Mouse (Mus musculus) forebrain, embryonic 15.5 days (tissue): ENCODE results near the gene Rere. TPM values are rescaled to one million over a fixed set of nuclear protein-coding genes. Genes with fewer than 3 reads are reported as not detected.

Experiments used
- ATAC-seq: fragments of 200-750 bp; cut with Nextera tagmentation; replicated peaks from 2 replicates; pipeline ENCODE4 v1.8.0; 2017; ENCODE audit warnings: mild to moderate bottlenecking, moderate TSS enrichment, moderate library complexity
- H3K27ac ChIP-seq: fragments of 300-500 bp; sonication (generic); replicated peaks from 2 replicates; pipeline ENCODE4 v1.5.1; 2015; ENCODE audit warnings: mild to moderate bottlenecking, inconsistent platforms
- H3K27me3 ChIP-seq: fragments of 300-500 bp; sonication (generic); 2 replicates; pipeline ENCODE4 v1.6.1; 2015; ENCODE audit warnings: inconsistent platforms
- H3K36me3 ChIP-seq: fragments of 300-500 bp; sonication (generic); 2 replicates; pipeline ENCODE4 v1.6.1; 2015; ENCODE audit warnings: mild to moderate bottlenecking, inconsistent platforms
- H3K4me1 ChIP-seq: fragments of 300-500 bp; sonication (generic); 2 replicates; pipeline ENCODE4 v1.6.1; 2015; ENCODE audit warnings: inconsistent platforms
- H3K4me2 ChIP-seq: fragments of 300-500 bp; sonication (generic); replicated peaks from 2 replicates; pipeline ENCODE4 v1.6.1; 2015; ENCODE audit warnings: mild to moderate bottlenecking, inconsistent platforms
- H3K4me3 ChIP-seq: fragments of 300-500 bp; sonication (generic); 2 replicates; pipeline ENCODE4 v1.5.1; 2015; ENCODE audit warnings: mild to moderate bottlenecking, inconsistent platforms
- H3K9ac ChIP-seq: fragments of 300-500 bp; sonication (generic); replicated peaks from 2 replicates; pipeline ENCODE4 v1.6.1; 2015; ENCODE audit warnings: mild to moderate bottlenecking, inconsistent platforms
- H3K9me3 ChIP-seq: fragments of 300-500 bp; sonication (generic); 2 replicates; pipeline ENCODE4 v1.6.1; 2016; ENCODE audit warnings: inconsistent platforms
- WGBS: fragments of 180-500 bp; shearing (Covaris S2); methylation state at CpG from one replicate; pipeline ENCODE4 v1.1.7; 2015; ENCODE audit warnings: mixed read lengths; 5-methylcytosine and 5-hydroxymethylcytosine counted together
- polyA plus RNA-seq: library from polyadenylated mRNA; unstranded; fragments of >200 nt; fragmentation: Nextera tagmentation; extraction: Ambion mirVana; gene quantifications from 2 replicates; pipeline ENCODE4 v1.2.1, GENCODE M21; 2015

The Rere gene
- polyA plus RNA-seq: 26.6 and 32.0 TPM in 2 replicates

DNA sequence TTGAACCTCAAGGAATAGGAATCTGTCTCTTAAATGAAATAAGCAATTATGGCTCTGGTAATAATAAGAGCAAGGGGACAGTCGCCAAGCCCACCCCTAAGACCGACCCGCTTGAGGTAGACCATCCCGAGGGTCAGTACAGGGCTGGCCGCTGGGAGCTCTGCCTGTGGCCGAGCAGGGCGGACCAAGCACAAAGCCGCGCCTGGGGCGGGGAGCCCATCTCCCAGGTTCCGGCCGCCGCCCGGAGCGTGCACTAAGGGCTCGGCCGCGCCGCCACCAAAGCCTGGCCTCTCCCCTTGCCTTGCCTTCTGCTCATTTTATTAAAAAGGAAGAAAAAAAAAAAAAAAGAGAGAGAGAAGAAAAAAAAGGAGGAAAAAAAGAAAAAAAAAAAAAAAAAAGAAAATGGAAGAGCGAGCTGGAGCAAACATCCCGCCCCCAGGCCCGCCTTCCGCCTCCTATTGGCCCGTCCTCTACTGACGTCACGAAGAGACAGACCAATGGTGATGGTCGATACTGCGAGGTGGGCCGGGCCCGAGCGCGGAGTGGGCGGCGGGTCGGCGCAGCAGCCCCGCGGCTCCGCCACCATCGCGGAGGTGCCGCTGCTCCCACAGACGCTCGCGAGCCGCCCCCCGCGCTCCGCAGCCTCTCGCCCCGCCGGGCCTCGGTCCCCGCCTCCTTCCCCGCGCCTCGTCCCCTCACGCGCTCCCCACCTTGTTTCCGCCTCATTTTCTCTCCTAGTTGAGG is at the start of gene Rere:
Rere (plus strand) TSS at position 629 of the 744 bp plus-strand sequence.
- peak within 1 kb of the TSS; percentile 65 for H3K4me2 ChIP-seq
- no peaks in the 10 kb centered on the region for H3K27me3 ChIP-seq
- peak within 1 kb of the TSS; percentile 81 for H3K4me3 ChIP-seq
- H3K36me3 ChIP-seq: no peaks in the 10 kb centered on the region
- H3K27ac ChIP-seq: peak within 1 kb of the TSS; percentile 99
- no peaks in the 10 kb centered on the region for H3K9me3 ChIP-seq
- peak within 1 kb of the TSS; percentile 93 for H3K9ac ChIP-seq
- WGBS: 1% methylated on average over 50 of the region's 60 CpGs
- peak; percentile 98 for ATAC-seq
- H3K4me1 ChIP-seq: peaks cover 38% of the 10 kb centered on the region

DNA sequence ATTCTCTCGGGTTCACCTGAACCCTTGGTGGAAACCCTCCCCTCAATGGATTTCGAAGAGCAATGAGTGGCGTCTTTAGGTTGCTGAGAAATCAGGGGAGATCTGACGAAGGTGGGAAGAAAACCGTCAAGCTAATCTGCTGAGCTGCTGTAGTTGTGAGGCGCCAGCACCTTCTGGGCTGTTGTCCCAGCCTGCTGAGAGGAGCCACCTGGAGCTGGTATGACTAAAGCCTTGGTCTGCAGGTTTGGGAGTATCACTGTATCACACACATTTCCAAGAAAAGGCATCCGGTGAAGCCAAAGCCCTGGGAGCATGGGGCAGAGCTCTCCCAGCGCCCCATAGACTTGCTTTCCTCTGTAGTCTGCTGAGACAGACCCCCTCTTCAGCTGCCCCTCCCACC is 49.6 kb upstream of the Rere start:
- no peak for ATAC-seq
- WGBS: 62% methylated on average over 8 of the region's 8 CpGs

DNA sequence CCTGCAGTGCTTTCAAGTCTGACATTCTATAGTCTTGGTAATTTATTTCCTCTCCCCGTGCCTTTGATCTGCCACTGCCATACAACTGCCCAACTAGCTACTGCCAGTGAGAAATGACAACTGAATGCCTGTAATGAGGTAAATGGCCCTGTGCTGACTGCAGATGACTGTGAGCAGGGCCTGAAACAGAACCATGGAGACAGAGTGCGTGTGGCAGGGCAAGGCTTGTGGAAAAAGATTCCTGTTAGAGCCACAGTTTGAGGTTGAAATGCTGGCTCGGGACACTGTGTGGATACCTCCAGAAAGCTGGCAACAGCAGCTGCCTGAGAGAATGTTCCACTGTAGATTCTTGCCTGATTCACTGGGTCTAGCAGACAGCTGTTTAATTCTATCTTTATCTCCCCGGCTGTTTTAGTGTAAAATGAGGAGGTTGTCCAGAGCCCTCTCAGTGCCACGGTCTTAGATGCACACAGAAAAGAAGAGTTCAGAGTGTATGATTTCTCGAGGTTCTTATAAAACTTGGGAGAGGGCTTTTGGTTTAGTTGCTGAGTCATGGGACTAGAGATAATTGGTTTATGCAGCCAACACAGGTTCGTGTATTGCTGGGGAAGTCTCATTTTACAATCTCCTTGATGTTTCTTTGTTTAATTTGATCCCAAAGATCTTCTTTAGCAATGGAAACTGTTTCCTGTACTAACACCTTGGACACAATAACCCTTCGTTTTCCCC is 46.7 kb upstream of the Rere start:
- Histone ChIP-seq H3K9ac (no peak overlapping the region; the same call in 1 of the 2 replicates), H3K36me3 (no peaks in the 10 kb centered on the region), H3K9me3 (no peaks in the 10 kb centered on the region), H3K4me3 (no peak overlapping the region), H3K4me1 (peaks cover 37% of the 10 kb centered on the region), H3K4me2 (no peak overlapping the region), H3K27me3 (no peaks in the 10 kb centered on the region), H3K27ac (peak overlapping the region; percentile 38)
- ATAC-seq: no peak
- WGBS: 26% methylated on average over 8 of the region's 8 CpGs

More for the DNA sequence above, 49.6 kb upstream of the Rere start:
- Histone ChIP-seq H3K27me3 (no peaks in the 10 kb centered on the region), H3K4me1 (peaks cover 27% of the 10 kb centered on the region), H3K4me3 (no peak overlapping the region), H3K4me2 (no peak overlapping the region), H3K36me3 (no peaks in the 10 kb centered on the region), H3K9me3 (no peaks in the 10 kb centered on the region), H3K9ac (no peak overlapping the region), H3K27ac (no peak overlapping the region)

DNA sequence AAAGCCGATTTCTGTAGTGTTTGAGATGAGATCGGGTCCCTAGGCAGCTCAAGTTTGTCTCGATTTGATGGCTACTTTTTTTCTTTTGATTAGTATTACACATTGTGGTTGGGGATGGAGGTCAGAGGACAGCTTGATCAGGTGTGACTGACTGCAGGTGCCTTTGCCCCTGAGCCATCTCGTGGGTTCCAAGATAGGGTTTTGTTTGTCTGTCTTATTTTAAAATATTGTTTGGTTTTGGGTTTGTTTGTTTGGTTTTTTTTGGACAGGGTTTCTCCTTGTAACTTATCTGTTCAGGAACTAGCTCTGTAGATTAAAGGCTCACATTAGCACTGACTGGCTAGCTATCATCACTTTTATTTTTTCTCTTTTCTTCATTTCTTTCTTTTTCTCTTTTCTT is 45.9 kb upstream of the Rere start:
- no peak for ATAC-seq
- H3K9me3 ChIP-seq: no peaks in the 10 kb centered on the region
- no peaks in the 10 kb centered on the region for H3K36me3 ChIP-seq
- no peak overlapping the region for H3K4me2 ChIP-seq
- H3K4me3 ChIP-seq: no peak overlapping the region
- H3K4me1 ChIP-seq: peaks cover 39% of the 10 kb centered on the region
- no peak overlapping the region for H3K9ac ChIP-seq
- H3K27ac ChIP-seq: peak overlapping the region; percentile 38; the same call in 1 of the 2 replicates
- 68% methylated on average over 4 of the region's 4 CpGs for WGBS
- no peaks in the 10 kb centered on the region for H3K27me3 ChIP-seq

DNA sequence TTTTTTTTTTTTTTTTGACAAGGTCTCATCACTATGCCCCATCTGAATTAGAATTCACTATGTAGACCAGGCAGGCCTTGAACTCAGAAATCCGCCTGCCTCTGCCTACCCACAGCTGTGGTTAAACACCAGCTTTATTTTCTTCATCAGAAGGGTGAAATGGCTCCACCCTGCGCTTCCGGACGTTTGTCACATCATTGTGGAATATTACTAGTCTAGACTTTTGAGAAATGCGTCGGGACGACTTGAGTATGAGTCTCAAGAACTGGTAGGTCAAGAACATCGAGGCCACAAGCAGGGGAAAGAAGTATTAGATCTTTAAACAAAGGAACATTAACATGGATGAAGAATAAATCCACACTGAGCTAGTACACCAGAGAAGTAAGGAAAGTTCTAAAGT is 45.4 kb upstream of the Rere start:
- 83% methylated on average over 8 of the region's 8 CpGs for WGBS
- no peak overlapping the region for H3K9ac ChIP-seq
- H3K4me2 ChIP-seq: peak overlapping the region; percentile 51
- peak overlapping the region; percentile 78 for H3K4me3 ChIP-seq
- H3K9me3 ChIP-seq: no peaks in the 10 kb centered on the region
- no peak for ATAC-seq
- H3K36me3 ChIP-seq: peaks cover 2% of the 10 kb centered on the region
- peak overlapping the region; percentile 100 for H3K27ac ChIP-seq
- H3K27me3 ChIP-seq: no peaks in the 10 kb centered on the region
- peaks cover 37% of the 10 kb centered on the region for H3K4me1 ChIP-seq

DNA sequence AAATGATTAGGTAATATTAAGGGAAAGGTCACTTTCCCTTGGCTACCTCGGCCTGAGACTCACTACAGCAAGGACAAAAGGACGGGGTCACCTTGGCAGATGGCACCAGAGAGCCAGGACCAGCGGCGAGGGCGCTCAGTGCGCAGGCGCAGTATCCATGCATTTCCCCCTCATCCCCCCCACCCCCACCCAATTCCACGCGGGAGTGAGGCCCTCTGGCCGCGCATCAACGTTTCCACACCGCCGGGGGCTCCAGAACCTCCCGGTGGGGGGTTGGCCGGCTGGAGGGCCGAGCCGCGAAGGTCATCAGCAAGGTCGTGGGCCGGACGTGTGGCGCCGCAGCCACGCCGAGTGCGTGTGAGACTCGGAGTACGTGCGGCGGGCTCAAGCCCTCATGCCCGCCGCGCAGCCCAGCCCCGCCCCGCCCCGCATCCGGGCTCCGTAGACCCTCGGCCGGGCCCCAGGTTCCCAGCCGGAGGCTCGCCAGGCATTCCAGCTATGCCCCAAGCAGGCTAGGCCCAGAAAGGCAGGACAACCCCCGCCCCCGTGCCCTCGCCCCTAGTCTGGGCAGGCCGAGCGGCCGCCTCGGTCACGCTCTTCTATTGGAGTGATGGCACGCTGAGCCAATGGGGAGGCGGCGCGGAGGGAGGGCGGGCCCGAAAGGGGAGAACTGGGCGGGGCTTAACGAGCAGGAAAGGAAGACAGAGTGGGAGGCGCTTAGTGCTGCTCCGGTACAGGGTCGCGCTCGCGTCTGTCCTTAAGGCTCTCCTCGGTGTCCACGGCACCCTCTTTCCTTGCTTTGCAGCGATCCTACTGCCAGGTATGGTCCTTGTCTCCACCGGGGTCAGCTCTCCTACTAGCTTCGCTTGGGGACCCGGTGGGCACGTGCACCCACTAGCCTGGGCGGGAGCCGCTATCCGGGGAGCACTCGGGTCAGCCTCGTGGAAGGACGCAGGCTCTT is 44.6 kb upstream of the Rere start, which contains the start of gene Eno1:
Eno1 (plus strand) TSS at position 201 of the 961 bp plus-strand sequence.
- Histone ChIP-seq H3K4me3 (peak within 1 kb of the TSS; percentile 78), H3K4me2 (peak within 1 kb of the TSS; percentile 75), H3K27ac (peak within 1 kb of the TSS; percentile 100), H3K36me3 (peaks cover 10% of the 10 kb centered on the region), H3K4me1 (peaks cover 38% of the 10 kb centered on the region), H3K9me3 (no peaks in the 10 kb centered on the region), H3K27me3 (no peaks in the 10 kb centered on the region), H3K9ac (peak within 1 kb of the TSS; percentile 88)
- peak; percentile 97 for ATAC-seq
- WGBS: under 1% methylated on average over 77 of the region's 78 CpGs

DNA sequence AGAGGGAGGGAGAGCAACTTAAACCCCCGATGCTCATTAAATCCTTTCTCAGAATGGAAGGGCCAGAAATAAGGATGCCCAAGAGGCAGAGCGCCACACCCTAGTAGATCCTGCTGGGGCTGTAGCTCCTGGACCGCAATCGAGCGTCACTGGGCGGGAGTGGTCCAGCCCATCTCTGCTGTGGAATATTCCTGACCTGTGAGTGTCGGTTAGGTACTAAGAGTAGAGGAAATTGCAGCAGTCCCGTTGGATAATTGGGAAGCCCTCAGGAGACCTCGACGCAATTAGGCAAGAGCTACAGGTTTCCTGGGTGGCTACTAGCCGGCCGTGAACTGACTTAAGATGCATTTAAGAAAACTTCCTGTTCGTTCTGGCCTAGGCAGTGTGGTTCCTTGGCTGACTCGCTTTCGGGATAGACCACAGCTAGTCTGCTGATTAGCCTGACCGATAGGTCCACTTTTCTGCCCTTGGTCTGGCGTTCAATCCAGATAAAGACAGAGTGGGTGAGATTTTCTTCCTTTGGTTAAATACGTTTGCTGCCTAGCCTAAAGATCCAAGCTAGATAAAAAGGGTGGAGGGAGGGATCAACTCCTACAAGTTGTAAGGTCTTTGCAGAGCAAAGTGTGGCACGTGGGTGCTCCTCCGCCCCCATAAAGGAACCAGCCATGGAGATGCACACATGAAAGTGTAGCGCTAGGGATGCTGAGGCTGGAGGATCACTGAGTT is 43.6 kb upstream of the Rere start:
- no peaks in the 10 kb centered on the region for H3K9me3 ChIP-seq
- WGBS: under 1% methylated on average over 21 of the region's 21 CpGs
- ATAC-seq: peak; percentile 29
- peak overlapping the region; percentile 100 for H3K27ac ChIP-seq
- H3K9ac ChIP-seq: peak overlapping the region; percentile 88
- peaks cover 18% of the 10 kb centered on the region for H3K36me3 ChIP-seq
- H3K4me3 ChIP-seq: peak overlapping the region; percentile 78
- no peaks in the 10 kb centered on the region for H3K27me3 ChIP-seq
- peaks cover 40% of the 10 kb centered on the region for H3K4me1 ChIP-seq
- peak overlapping the region; percentile 75 for H3K4me2 ChIP-seq

DNA sequence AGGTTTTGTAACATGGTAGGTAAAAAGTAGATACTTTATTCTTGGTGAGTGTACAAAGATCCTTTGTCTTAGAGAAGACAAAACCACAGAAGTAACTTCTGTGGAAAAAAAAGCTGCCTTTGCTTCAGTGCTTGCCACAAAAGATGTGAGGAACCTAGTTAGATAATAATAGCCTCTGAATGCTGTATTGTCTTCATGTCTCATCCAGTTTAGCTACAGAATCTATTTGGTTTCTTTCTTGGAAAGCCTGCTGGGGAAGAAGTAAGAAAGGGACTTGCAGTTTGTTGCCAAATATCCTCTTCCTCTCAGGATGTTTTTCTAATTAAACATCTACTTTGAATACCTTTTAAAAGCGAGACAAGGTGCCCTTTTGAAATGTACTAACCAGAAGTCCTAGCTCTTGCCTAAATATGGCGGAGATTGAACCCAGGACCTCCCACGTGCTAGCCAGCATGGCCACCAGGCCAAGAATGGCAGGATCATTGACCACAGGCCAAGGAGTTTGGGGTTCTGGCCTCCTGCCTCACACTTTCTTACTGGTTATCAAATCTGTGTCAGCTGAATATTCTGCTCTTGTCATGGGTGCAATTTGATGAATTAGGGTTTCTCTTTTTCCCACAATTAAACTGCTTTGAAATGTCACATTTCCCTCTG is 42.9 kb upstream of the Rere start:
- Histone ChIP-seq H3K27me3 (no peaks in the 10 kb centered on the region), H3K9ac (peak overlapping the region; percentile 88), H3K4me3 (peak overlapping the region; percentile 78), H3K9me3 (no peaks in the 10 kb centered on the region), H3K36me3 (peaks cover 26% of the 10 kb centered on the region), H3K4me1 (peaks cover 40% of the 10 kb centered on the region), H3K27ac (peak overlapping the region; percentile 100; the same call in 1 of the 2 replicates), H3K4me2 (peak overlapping the region; percentile 75)
- 6% methylated on average over 3 of the region's 3 CpGs for WGBS
- no peak for ATAC-seq

DNA sequence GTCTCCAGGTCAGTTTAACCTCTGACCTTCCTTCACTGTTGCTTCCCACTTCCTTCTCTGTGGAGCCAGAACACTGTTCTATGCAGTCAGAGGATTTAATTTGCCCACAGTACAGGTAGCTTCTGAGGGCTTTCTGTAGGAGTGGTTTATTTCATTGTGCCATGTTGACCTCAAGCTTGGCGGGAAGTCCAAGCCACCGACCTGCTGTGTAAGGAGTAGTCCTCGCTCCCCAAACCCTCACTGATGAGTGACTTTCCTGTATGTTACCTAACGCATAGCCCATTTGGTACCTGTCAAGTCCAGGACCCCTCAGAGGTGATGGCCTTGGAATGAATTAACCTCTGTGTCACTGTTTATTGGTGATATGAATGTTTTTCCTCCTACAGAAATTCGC is 42.4 kb upstream of the Rere start:
- peaks cover 31% of the 10 kb centered on the region for H3K36me3 ChIP-seq
- H3K4me1 ChIP-seq: peaks cover 40% of the 10 kb centered on the region
- 27% methylated on average over 5 of the region's 5 CpGs for WGBS
- no peaks in the 10 kb centered on the region for H3K9me3 ChIP-seq
- 0 out of 2 replicates have a peak overlapping the region, but pooled peaks have one; percentile 6 for H3K27ac ChIP-seq
- H3K4me3 ChIP-seq: peak overlapping the region; percentile 78
- peak overlapping the region; percentile 75 for H3K4me2 ChIP-seq
- no peak for ATAC-seq
- no peaks in the 10 kb centered on the region for H3K27me3 ChIP-seq
- peak overlapping the region; percentile 88; the same call in 1 of the 2 replicates for H3K9ac ChIP-seq

DNA sequence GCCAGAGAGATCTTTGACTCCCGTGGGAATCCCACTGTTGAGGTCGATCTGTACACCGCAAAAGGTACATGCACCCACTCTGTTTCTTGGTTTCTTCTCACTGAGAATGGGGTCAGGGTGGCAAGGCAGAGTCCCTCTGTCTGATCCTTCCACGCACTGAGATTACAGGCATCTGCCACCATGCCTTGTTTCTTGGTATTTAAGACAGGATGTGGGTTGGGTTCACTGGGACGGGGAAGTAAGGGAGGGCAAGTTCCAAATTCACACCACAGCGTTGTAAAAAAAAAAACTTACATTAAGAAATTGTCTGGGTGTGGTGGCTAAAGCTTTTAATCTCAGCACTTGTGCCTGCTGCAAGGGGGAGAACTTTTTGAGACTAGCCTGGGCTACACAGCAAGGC is 41.9 kb upstream of the Rere start:
- Histone ChIP-seq H3K36me3 (peaks cover 34% of the 10 kb centered on the region), H3K9ac (0 out of 2 replicates have a peak overlapping the region, but pooled peaks have one; percentile 88), H3K4me3 (peak overlapping the region; percentile 78; the same call in 1 of the 2 replicates), H3K9me3 (no peaks in the 10 kb centered on the region), H3K27me3 (no peaks in the 10 kb centered on the region), H3K4me2 (peak overlapping the region; percentile 75), H3K4me1 (peaks cover 39% of the 10 kb centered on the region), H3K27ac (no peak overlapping the region)
- 41% methylated on average over 6 of the region's 6 CpGs for WGBS
- ATAC-seq: no peak
